Mouse (Mus musculus): ENCODE measurements around the gene Mlh3.

The Mlh3 gene

GRCm38 (mm10) chr12:85227227-85227626 lies 43.2 kb downstream of the Mlh3 start:
- no peak for DNase-seq

GRCm38 (mm10) chr12:85219905-85220290 lies 50.5 kb downstream of the Mlh3 start:
- no peak for DNase-seq

GRCm38 (mm10) chr12:85219236-85219904 lies 51.0 kb downstream of the Mlh3 start, which contains the start of gene Eif2b2:
Eif2b2 (plus strand) TSS chr12:85219481.
- peak; percentile 99 for DNase-seq

- DNase-seq, result no peak
Observed at GRCm38 (mm10) chr12:85217733-85218310, 52.6 kb downstream of the Mlh3 start.

- no peak for DNase-seq
Observed at GRCm38 (mm10) chr12:85215031-85215430, 55.4 kb downstream of the Mlh3 start.

- no peak for DNase-seq
Observed at GRCm38 (mm10) chr12:85208687-85209199, 61.7 kb downstream of the Mlh3 start.

GRCm38 (mm10) chr12:85205425-85205824 lies 65.0 kb downstream of the Mlh3 start:
- no peak for DNase-seq

- DNase-seq, result no peak
Observed at GRCm38 (mm10) chr12:85204105-85204504, 66.3 kb downstream of the Mlh3 start.

- DNase-seq, result no peak
Observed at GRCm38 (mm10) chr12:85203699-85204098, 66.7 kb downstream of the Mlh3 start.

- DNase-seq, result no peak
Observed at GRCm38 (mm10) chr12:85202191-85202590, 68.2 kb downstream of the Mlh3 start.

- DNase-seq, result no peak
Observed at GRCm38 (mm10) chr12:85201830-85202147, 68.6 kb downstream of the Mlh3 start.

- no peak for DNase-seq
Observed at GRCm38 (mm10) chr12:85200929-85201829, 69.2 kb downstream of the Mlh3 start.

- DNase-seq, result no peak
Observed at GRCm38 (mm10) chr12:85199954-85200353, 70.4 kb downstream of the Mlh3 start.

- no peak for DNase-seq
Observed at GRCm38 (mm10) chr12:85197936-85198335, 72.5 kb downstream of the Mlh3 start.

- DNase-seq, result no peak
Observed at GRCm38 (mm10) chr12:85197371-85197770, 73.0 kb downstream of the Mlh3 start.

- no peak for DNase-seq
Observed at GRCm38 (mm10) chr12:85196191-85196590, 74.2 kb downstream of the Mlh3 start.

GRCm38 (mm10) chr12:85195086-85195485 lies 75.3 kb downstream of the Mlh3 start:
- no peak for DNase-seq

- peak; percentile 77 for DNase-seq
Observed at GRCm38 (mm10) chr12:85194623-85195018, 75.8 kb downstream of the Mlh3 start.

- no peak for DNase-seq
Observed at GRCm38 (mm10) chr12:85193923-85194622, 76.3 kb downstream of the Mlh3 start.

- DNase-seq, result no peak
Observed at GRCm38 (mm10) chr12:85193146-85193545, 77.3 kb downstream of the Mlh3 start.

GRCm38 (mm10) chr12:85192461-85193108 lies 77.8 kb downstream of the Mlh3 start:
- DNase-seq, result peak; percentile 17

GRCm38 (mm10) chr12:85190290-85190689 lies 80.1 kb downstream of the Mlh3 start:
- DNase-seq, result no peak

Data from kidney, adult 9 months (tissue).